Mouse (Mus musculus) ES-E14 (cell line): ENCODE data around the gene Eya3. TPM values are rescaled to one million over a fixed set of nuclear protein-coding genes. Genes with fewer than 3 reads are reported as not detected.
A peak's percentile ranks its signal among the peaks of the same experiment; 100 is the strongest.

ENCODE experiments used
- DNase-seq: peaks from one replicate; pipeline ENCODE4 v3.0.0-alpha.2; 2013; ENCODE audit warnings: low read depth, low spot score
- H3K27ac ChIP-seq: 2 replicates; pipeline ENCODE4 v1.5.1; 2012; ENCODE audit warnings: low read depth, mild to moderate bottlenecking, low read length, moderate library complexity, mixed read lengths; ENCODE audit not compliant: poor library complexity, insufficient read depth, severe bottlenecking
- H3K36me3 ChIP-seq: 2 replicates; pipeline ENCODE4 v1.6.1; 2012; ENCODE audit warnings: mild to moderate bottlenecking, low read length, moderate library complexity, mixed read lengths; ENCODE audit not compliant: control insufficient read depth, poor library complexity, insufficient read depth, severe bottlenecking
- H3K4me1 ChIP-seq, 2 experiments: fragments of 150-350 bp in 1 of 2; sonication (generic) in 1 of 2; 2 replicates each; pipeline ENCODE4 v1.6.1; 2012; ENCODE audit warnings: low read length in 2 of 2, mild to moderate bottlenecking in 1 of 2, mixed read lengths in 1 of 2; ENCODE audit not compliant: control insufficient read depth in 2 of 2, insufficient read depth in 2 of 2, poor library complexity in 1 of 2
- H3K4me3 ChIP-seq, 2 experiments: fragments of 150-350 bp in 1 of 2; sonication (generic) in 1 of 2; 2 replicates each; pipeline ENCODE4 v1.5.1; 2012; ENCODE audit warnings: low read length in 2 of 2, low read depth in 1 of 2, mild to moderate bottlenecking in 1 of 2, mixed read lengths in 1 of 2; ENCODE audit not compliant: insufficient read depth in 1 of 2, poor library complexity in 1 of 2, severe bottlenecking in 1 of 2
- H3K9ac ChIP-seq: 2 replicates; pipeline ENCODE4 v1.6.1; 2012; ENCODE audit warnings: low read depth, mild to moderate bottlenecking, low read length, mixed read lengths; ENCODE audit not compliant: poor library complexity, insufficient read depth, severe bottlenecking
- H3K9me3 ChIP-seq: fragments of 150-350 bp; sonication (generic); 2 replicates; pipeline ENCODE4 v1.6.1; 2012; ENCODE audit warnings: low read depth, mild to moderate bottlenecking, low read length; ENCODE audit not compliant: control insufficient read depth, insufficient read depth
- CHD2 ChIP-seq: IDR thresholded peaks from 2 replicates; pipeline ENCODE4 v1.6.1; 2014; ENCODE audit warnings: mild to moderate bottlenecking, low read depth, low read length, inconsistent platforms
- HCFC1 ChIP-seq: IDR thresholded peaks from 2 replicates; pipeline ENCODE4 v1.6.1; 2012; ENCODE audit warnings: low read length, inconsistent platforms, borderline replicate concordance; ENCODE audit not compliant: insufficient read depth
- MAFK ChIP-seq: IDR thresholded peaks from 2 replicates; pipeline ENCODE4 v1.6.1; 2014; ENCODE audit warnings: mild to moderate bottlenecking, low read depth, low read length, inconsistent platforms; ENCODE audit not compliant: insufficient read depth
- ZC3H11A ChIP-seq: IDR thresholded peaks from 2 replicates; pipeline ENCODE4 v1.6.1; 2012; ENCODE audit warnings: low read depth, mild to moderate bottlenecking, inconsistent platforms, low read length, borderline replicate concordance
- ZNF384 ChIP-seq: IDR thresholded peaks from 2 replicates; pipeline ENCODE4 v1.6.1; 2012; ENCODE audit warnings: low read depth, low read length, inconsistent platforms
- in situ Hi-C, 2 experiments: fragments of 600-800 bp; cut with MboI; formaldehyde crosslinking; loops; one replicate each; pipeline ENCODE4 v1.15.1; 2025; ENCODE audit warnings: low sequenced_read_pairs in 2 of 2, inconsistent platforms in 1 of 2; ENCODE audit not compliant: unreplicated experiment in 2 of 2
- total RNA-seq: library from RNA; depleted of rRNA; stranded (reverse); fragments of 300-350 nt; gene quantifications from 2 replicates; pipeline ENCODE4 v1.2.3, GENCODE M21; 2012

Gene Eya3
- total RNA-seq, 1 experiment: 31.9 TPM

DNA sequence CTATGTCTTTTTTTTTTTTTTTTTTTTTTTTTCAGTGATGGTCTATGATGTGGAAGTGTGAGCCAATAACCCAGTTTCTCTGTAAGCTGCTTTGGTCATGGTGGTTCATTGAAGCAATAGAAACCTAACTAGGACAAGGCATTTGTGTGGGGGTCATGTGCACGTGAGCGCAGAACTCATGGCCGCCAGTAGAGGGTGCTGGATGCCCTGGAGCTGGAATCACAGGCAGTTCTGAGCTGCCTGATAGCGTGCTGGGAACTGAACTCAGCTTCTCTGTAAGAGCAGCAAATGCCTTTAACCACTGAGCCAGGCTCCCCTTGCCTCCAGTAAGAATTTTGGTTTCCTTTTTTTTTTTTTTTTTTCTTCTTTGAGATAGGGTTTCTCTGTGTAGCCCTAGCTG is 18.7 kb upstream of the Eya3 start:
- Histone ChIP-seq H3K4me1 (peaks cover 0 to 2% of the 10 kb centered on the region in 2 experiments; a peak in 1 of 4 replicates), H3K4me3 (no peak overlapping the region), H3K36me3 (no peaks in the 10 kb centered on the region), H3K27ac (no peak overlapping the region), H3K9me3 (no peaks in the 10 kb centered on the region), H3K9ac (no peak overlapping the region)
- in situ Hi-C loops: no loop called here
- TF ChIP-seq ZC3H11A: no peak
- no peak for TF ChIP-seq ZNF384
- TF ChIP-seq HCFC1: no peak
- DNase-seq: peak; percentile 42

DNA sequence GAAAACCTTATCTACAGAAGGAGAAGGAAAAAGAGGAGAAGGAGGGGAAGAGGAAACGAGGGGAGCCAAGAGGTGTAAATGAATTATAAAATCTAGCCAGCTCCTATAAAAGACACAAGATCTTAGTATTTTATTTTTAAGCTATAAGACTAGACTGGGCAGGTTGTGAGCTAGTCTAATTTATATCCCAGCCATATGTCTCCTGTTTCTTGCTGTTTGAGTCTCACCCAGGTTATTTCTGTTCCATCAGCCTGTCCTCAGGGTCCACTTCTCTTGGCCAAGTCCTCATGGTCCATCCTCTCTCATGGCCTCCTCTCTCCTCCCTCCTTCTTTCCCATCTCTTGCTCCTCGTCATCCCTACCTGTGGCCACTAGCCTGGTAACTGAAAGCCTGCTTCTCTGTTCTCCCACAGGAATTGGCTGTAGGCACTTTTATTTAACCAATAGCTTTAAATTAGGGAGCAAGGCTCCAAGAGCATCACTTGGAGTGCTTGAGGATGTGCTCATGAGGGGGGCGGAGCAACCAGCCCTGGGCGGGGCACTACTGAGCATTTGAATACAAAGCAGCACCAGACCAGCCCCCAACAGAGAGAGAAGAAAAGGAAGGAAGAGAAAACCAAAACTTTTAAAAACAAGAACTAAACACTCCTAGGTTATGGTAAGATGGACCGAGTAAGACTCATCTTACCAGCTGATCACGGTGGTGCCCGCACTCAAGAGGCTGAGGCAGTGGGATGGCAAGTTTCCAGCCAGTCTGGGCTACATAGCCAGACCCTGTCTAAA is 17.3 kb upstream of the Eya3 start:
- H3K9ac ChIP-seq: no peak overlapping the region
- TF ChIP-seq CHD2 (no peak), ZNF384 (no peak), MAFK (no peak), ZC3H11A (no peak), HCFC1 (no peak)
- in situ Hi-C loops: no loop called here
- H3K4me1 ChIP-seq: peaks cover 0 to 2% of the 10 kb centered on the region in 2 experiments; a peak in 1 of 4 replicates
- H3K36me3 ChIP-seq: no peaks in the 10 kb centered on the region
- DNase-seq: peak; percentile 42
- H3K9me3 ChIP-seq: no peaks in the 10 kb centered on the region
- H3K27ac ChIP-seq: no peak overlapping the region
- no peak overlapping the region for H3K4me3 ChIP-seq

DNA sequence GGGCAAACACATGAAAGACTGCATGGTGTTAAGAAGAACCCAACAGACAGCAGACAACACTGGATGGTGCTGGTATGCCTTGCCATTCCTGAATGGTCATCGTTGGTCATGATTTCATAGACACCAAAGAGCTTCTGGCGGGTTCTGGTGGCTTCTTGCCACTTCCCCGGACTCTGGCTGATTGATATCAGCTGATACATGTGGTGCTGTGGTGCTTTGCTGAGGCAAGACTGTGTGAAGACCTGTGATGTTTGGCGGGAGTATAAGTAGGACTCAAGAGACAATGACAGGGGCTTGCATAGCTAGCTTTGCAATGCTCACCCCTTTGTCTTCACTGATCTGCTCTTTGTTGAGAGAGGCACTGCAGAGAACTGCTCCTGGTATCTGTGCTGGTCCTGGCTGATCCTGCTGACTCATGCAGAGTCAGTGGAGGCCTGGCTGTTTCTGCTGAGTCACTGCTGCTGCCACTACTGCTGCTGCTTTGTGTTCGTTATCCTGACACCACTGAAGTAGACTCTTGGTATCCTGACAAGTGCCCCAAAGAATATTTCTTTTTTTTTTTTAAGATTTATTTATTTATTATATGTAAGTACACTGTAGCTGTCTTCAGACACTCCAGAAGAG is 14.6 kb upstream of the Eya3 start:
- peak; percentile 30 for DNase-seq
- H3K4me3 ChIP-seq: no peak overlapping the region
- no peak overlapping the region for H3K27ac ChIP-seq
- TF ChIP-seq MAFK (peak; percentile 98), ZC3H11A (no peak)
- H3K4me1 ChIP-seq: peaks cover 0 to 2% of the 10 kb centered on the region in 2 experiments; a peak in 1 of 4 replicates
- no peak overlapping the region for H3K9ac ChIP-seq
- H3K9me3 ChIP-seq: no peaks in the 10 kb centered on the region
- in situ Hi-C loops: no loop called here
- no peaks in the 10 kb centered on the region for H3K36me3 ChIP-seq

DNA sequence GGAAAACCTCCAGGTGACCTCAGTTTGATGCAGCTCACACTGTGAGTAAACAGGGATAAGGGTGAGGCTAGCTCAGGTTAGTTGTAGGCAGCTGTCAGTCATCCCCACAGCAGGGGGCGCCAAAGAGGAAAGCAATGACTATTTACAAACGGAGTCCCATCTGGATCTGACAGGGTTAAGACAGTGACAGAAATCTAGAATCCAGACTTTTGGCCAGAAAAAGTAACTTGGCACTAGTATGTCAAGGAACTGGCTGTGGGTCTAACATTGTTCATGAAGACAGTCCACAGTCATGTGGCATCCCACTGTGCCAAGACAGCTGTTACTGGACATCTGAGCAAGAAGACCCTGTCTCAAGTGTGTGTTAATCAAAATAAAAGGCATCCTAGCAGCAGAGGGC is 10.0 kb upstream of the Eya3 start:
- no peaks in the 10 kb centered on the region for H3K4me1 ChIP-seq
- no peaks in the 10 kb centered on the region for H3K9me3 ChIP-seq
- in situ Hi-C loops: no loop called here
- TF ChIP-seq ZC3H11A (no peak), MAFK (no peak), ZNF384 (no peak)
- H3K9ac ChIP-seq: no peak overlapping the region
- no peak overlapping the region for H3K4me3 ChIP-seq
- DNase-seq: no peak
- H3K27ac ChIP-seq: no peak overlapping the region
- no peaks in the 10 kb centered on the region for H3K36me3 ChIP-seq

DNA sequence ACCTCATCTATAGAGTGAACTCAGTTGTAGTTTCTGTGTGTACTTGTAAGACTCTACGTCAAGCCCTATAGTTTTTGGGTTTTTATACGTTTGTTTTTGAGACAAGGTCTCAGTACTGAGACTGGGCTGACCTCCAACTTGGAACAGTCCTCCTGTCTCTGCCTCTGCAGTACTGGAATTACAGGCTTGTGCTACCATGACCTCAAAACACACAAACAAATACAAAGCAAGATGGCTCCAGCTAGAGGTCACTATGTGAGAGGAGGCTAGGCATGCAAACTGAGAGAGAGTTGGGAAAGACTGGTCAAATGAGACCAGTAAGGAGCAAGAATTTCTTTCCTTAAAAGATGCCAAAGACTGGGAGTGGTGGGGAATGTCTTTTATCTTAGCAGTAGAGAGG is 2.8 kb upstream of the Eya3 start:
- no peak overlapping the region for H3K9ac ChIP-seq
- peaks cover 2 to 4% of the 10 kb centered on the region in 2 experiments; a peak in 2 of 4 replicates for H3K4me1 ChIP-seq
- no peak for DNase-seq
- TF ChIP-seq ZC3H11A: no peak
- no peak for TF ChIP-seq MAFK
- no peak for TF ChIP-seq CHD2
- no peak for TF ChIP-seq ZNF384
- TF ChIP-seq HCFC1: no peak
- no peaks in the 10 kb centered on the region for H3K9me3 ChIP-seq
- no peaks in the 10 kb centered on the region for H3K36me3 ChIP-seq
- in situ Hi-C loops: no loop called here
- H3K4me3 ChIP-seq: no peak overlapping the region
- no peak overlapping the region for H3K27ac ChIP-seq
